Mouse (Mus musculus): ENCODE data around the gene Abce1. TPM values are rescaled to one million over a fixed set of nuclear protein-coding genes. Genes with fewer than 3 reads are reported as not detected.

Gene Abce1
- polyA plus RNA-seq, 1 experiment from 2014 or later: 90.9 TPM

GRCm38 (mm10) chr8:79637237-79637636 is 74.3 kb downstream of the Abce1 start:
- Histone ChIP-seq H3K27ac (ENCODE audit: low read depth, low read length) (no peak overlapping the region), H3K9me3 (ENCODE audit: control insufficient read depth, low read length) (no peaks in the 10 kb centered on the region), H3K27me3 (ENCODE audit: control insufficient read depth, insufficient read depth, low read length) (no peaks in the 10 kb centered on the region), H3K4me3 (ENCODE audit: low read depth, low read length) (no peak overlapping the region), H3K9ac (replicated peaks; ENCODE audit: low read depth, low read length) (no peak overlapping the region), H3K36me3 (ENCODE audit: control insufficient read depth, insufficient read depth, low read length) (no peaks in the 10 kb centered on the region), H3K4me2 (ENCODE audit: low read depth, low read length) (no peak overlapping the region), H3K4me1 (ENCODE audit: control insufficient read depth, insufficient read depth, low read length) (peaks cover 17% of the 10 kb centered on the region)
- 92% methylated on average over 3 of the region's 3 CpGs for WGBS
- no peak for ATAC-seq (ENCODE audit: low read depth)

- 74% methylated on average over 1 of the region's 1 CpGs for WGBS
- Histone ChIP-seq H3K4me1 (ENCODE audit: control insufficient read depth, insufficient read depth, low read length) (peaks cover 7% of the 10 kb centered on the region), H3K9me3 (ENCODE audit: control insufficient read depth, low read length) (no peaks in the 10 kb centered on the region), H3K36me3 (ENCODE audit: control insufficient read depth, insufficient read depth, low read length) (no peaks in the 10 kb centered on the region), H3K4me2 (ENCODE audit: low read depth, low read length) (no peak overlapping the region), H3K4me3 (ENCODE audit: low read depth, low read length) (no peak overlapping the region), H3K27ac (ENCODE audit: low read depth, low read length) (no peak overlapping the region), H3K9ac (replicated peaks; ENCODE audit: low read depth, low read length) (no peak overlapping the region), H3K27me3 (ENCODE audit: control insufficient read depth, insufficient read depth, low read length) (no peaks in the 10 kb centered on the region)
- ATAC-seq (ENCODE audit: low read depth): no peak
Measured at GRCm38 (mm10) chr8:79636151-79636550, 75.4 kb downstream of the Abce1 start.

- Histone ChIP-seq H3K36me3 (ENCODE audit: control insufficient read depth, insufficient read depth, low read length) (no peaks in the 10 kb centered on the region), H3K9ac (replicated peaks; ENCODE audit: low read depth, low read length) (no peak overlapping the region), H3K27me3 (ENCODE audit: control insufficient read depth, insufficient read depth, low read length) (no peaks in the 10 kb centered on the region), H3K4me3 (ENCODE audit: low read depth, low read length) (no peak overlapping the region), H3K4me1 (ENCODE audit: control insufficient read depth, insufficient read depth, low read length) (peaks cover under 1% of the 10 kb centered on the region), H3K27ac (ENCODE audit: low read depth, low read length) (no peak overlapping the region), H3K4me2 (ENCODE audit: low read depth, low read length) (no peak overlapping the region), H3K9me3 (ENCODE audit: control insufficient read depth, low read length) (no peaks in the 10 kb centered on the region)
- ATAC-seq (ENCODE audit: low read depth): no peak
- 100% methylated on average over 1 of the region's 1 CpGs for WGBS
Measured at GRCm38 (mm10) chr8:79635491-79635890, 76.0 kb downstream of the Abce1 start.

Other genes with a start within 250 kb of the Abce1 start
- 21.1 and 21.8 TPM in 2 replicates for gene Otud4, start 72.1 kb downstream of the Abce1 start, polyA plus RNA-seq (2014; fragmentation: Nextera tagmentation; extraction: Ambion mirVana)
- gene Anapc10, start 80 bp upstream of the Abce1 start, polyA plus RNA-seq (2014; fragmentation: Nextera tagmentation; extraction: Ambion mirVana): 37.0 and 39.2 TPM in 2 replicates